Mouse (Mus musculus): ENCODE measurements around the gene Macf1.

DNA sequence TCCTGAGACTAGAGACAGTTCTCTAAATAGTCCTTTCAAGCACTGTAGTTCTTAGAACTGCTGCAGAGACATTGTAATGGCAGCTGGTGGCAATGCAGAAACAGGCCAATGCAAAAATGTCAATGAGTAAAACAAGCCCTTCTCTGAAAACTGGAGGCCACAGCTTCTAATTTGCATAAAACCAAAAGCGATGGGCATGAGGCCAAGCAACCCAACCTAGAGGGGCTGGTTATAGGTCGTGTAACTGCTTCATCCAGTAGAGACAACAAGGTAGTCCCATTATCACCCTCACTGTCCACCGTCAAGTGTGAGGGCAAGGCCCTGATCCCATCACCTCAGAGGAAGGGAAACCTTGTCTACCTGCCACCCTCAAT lies 99.5 kb downstream of the Macf1 start:
- no peak for TF ChIP-seq POLR2A (IDR thresholded peaks at IDR 0.05; ENCODE audit: extremely low read depth, insufficient read depth, low read length)
- TF ChIP-seq CTCF (IDR thresholded peaks at IDR 0.05; ENCODE audit: extremely low read depth, insufficient read depth, low read length), result no peak
